Mouse (Mus musculus) myocyte (in vitro differentiated cells): Measurements from ENCODE around the gene Them5.

ENCODE experiments used
- CEBPB ChIP-seq: IDR thresholded peaks from 2 replicates; pipeline ENCODE4 v1.6.1; 2011; ENCODE audit warnings: mild to moderate bottlenecking, moderate library complexity; ENCODE audit not compliant: poor library complexity, insufficient read depth, severe bottlenecking
- POLR2A ChIP-seq: IDR thresholded peaks from one replicate; pipeline ENCODE4 v1.6.1; 2011; ENCODE audit warnings: low read depth, mild to moderate bottlenecking, control low read depth, moderate library complexity; ENCODE audit not compliant: insufficient read length

GRCm38 (mm10) chr3:94396851-94397250, 55.0 kb downstream of the Them5 start:
- TF ChIP-seq CEBPB (no peak), POLR2A (no peak)
